Mouse (Mus musculus) urinary bladder, postnatal 25 days (tissue): Measurements from ENCODE around the gene Lcat.

ENCODE experiments used
- DNase-seq: peaks from one replicate; pipeline ENCODE4 v3.0.0; 2022; ENCODE audit warnings: low spot score

Lcat gene

DNA sequence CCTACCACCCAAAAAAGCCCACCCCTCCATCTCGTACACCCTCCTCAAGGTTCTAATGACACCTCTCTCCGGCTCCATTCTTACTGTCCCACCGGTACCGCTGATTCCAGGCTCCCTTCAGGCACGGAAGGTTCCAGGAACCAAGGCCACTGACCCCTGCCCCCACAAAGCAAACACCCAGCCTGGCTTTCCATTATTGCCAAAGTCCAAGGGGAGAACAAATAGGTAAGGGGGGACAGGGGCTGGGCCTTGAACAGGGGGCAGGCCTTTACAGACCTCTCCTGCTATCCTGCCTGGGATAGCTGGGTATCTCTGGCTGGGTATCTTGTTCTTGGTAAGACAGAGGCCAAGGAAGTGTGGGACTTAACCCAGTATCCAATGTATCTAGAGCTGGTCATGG, 640 bp downstream of the Lcat start:
- no peak for DNase-seq

DNA sequence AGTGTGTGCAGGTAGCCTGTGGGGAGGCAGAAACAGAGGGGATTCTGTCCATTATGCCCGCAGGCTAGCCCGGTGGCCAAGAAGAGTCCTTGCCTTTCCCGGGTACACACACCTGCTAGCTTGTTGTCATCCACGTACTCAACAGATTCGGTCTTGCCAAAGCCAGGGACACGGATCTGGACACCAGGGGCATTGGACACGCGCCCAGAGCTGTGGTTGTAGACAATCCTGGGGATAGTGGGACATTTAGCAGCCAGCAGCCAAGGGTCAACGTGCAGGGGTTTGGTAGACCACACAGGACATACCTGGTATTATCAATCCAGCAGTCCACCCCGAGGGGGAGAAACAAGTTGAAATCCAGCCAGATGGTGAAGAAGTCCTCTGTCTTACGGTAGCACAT, 1.2 kb downstream of the Lcat start:
- no peak for DNase-seq

DNA sequence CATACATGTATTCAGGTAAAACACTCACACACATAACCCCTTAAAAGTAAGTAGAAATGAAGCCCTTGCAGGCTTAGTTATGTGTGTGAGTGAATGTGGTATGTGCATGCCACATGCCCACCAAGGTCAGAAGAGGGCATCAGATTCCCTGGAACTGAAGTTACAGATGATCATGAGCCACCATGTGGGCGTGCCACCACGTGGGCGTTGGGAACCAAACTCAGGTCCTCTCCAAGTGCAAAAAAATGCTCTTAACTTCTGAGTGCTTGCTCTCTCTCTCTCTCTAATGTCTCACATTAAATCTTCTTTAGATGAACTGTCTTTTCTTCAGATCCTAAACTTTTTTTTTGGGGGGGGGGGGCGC, 4.9 kb downstream of the Lcat start, which contains the start of gene Psmb10:
Gene Psmb10 (minus strand): TSS at position 139 of the 364 bp plus-strand sequence.
- no peak for DNase-seq

DNA sequence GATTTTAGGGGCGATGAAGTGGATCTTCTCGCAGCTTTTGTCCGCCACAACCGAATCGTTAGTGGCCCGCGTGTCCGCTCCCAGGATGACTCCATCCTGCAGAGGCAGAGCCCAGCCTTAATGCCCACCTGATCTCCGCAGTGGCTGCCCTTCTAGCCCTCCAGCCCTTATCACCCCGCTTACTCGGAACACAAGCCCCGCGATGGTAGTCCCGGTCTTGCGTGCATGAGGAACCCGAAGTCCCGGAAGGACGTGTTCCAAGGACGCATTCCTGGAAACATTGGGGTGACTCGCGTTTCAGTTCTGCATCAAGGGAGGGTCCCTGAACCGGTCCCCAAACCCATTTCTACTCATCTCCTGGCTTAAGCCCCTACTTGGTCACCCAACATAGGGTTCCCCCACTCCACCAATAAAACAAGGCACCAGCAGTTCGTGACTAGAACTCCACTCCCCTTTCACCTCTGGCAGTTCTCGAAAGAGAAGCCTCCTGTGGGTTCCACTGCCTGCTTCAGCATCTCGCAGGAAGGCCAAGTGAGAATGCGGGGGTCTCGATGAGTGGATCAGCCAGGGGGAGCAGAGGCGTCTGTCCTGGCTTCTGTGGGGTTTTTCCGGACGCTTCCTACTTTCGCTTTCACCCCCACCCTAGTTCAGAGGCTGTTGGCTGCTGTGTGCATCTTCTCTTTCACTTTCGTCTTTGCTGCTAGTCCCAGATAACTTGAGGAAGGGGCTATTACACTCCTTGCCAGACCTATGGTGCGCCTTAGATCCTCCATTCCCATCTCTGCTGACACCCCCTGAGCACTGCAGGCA, 5.5 kb downstream of the Lcat start:
- peak; percentile 40 for DNase-seq

DNA sequence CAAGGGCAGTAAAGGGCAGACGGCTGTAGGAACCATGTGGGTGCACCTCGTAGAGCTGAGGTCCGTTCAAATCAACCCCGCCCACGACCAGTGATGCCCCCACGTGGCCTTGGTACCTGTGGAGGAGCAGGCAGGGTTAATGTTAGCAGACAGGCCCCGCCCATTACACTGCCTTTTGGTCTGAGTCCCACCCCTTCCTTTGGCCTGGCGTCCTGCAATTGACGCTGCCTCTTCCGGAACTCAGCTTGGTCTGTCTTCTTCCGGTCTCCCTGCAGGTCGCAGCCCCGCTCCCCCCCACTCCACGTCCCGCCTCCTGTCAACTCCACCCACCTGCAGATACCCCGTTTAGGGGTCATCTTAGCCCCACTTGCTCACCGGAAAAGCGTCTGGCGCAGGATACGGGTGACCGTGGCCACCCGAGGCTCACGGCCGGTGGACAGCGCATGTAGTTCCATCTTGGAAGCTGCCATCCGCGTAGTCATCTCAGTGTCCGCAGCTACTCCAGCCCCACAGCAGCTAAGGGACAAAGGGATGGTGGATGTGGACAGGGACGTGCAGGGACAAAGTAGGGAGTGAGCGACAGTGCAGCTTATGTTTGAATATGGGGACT, 6.2 kb downstream of the Lcat start:
- peak; percentile 75 for DNase-seq

DNA sequence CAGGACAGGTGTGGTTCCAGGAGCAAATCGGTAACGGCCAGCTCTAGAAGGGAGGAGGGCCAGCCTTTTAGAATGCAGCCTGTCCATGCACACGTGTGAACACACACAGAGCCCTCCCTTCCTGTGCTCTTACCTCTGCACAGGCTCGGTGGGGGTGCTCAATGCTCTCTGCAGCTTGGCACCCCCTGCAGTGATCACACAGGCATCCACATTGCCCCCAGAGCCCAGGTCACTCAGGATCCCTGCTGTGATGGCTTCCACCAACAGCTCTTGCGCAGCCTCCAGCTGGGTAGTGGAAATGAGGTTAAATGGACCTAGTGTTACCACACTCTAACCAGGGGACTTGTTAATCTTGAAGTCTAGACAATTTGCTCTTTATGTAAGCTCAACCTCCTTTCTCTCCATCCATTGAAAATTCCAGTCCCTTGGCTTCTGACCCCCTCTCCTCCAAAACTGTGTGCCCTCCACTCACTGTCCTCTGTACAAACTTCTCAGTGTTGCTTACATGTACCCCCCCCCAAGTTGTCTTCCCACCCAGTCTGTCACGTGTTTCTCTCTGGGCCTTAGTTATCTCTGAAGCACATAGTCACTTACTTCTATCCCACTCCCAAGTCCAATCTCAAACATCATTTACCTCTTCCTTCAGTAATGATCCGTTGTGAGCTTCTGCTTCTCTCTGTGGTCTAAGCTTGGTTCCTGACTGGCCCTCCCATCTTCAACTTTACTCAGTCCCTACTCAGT, 7.1 kb downstream of the Lcat start:
- no peak for DNase-seq

DNA sequence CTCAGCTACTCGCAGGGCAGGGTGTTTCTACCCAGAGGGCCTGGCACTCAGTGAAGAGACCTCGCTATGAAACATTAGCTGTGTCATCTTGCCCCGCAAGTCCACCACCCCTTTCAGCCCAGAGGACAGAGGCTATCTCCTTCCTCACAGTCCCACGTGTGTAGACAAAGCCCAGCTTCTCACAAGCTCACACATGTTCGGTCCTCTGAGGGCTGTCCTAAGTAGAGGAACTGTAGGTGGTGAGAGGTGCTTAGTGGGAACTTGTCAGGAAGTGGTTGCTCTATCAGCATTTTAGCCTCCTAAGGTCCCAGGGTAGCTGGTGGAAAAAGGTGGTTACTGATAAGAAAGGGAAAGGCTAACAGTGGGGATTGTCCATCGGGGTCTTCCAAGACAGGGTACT, 8.1 kb downstream of the Lcat start:
- no peak for DNase-seq

DNA sequence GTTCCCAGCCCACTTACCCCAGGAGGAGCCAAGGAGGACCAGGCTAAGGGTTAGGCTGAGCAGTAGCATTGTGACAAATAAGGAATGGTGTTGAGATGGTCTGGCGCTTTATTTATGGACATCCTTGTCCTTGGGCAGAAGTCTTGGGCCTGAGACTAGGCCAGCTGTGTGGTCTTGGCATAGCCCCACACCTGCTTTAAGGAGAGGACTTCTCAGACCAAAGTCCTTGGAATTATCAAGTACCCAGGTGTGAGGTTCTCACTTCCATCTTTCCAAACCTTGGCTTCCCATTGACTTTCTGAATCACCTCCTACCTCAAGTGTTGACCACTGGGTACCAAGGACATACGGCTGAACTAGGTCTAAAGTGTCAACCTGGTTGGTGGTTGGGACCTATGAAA, 9.4 kb downstream of the Lcat start, which contains the start of gene Ctrl:
Gene Ctrl (minus strand): TSS at position 101 of the 400 bp plus-strand sequence.
- no peak for DNase-seq

DNA sequence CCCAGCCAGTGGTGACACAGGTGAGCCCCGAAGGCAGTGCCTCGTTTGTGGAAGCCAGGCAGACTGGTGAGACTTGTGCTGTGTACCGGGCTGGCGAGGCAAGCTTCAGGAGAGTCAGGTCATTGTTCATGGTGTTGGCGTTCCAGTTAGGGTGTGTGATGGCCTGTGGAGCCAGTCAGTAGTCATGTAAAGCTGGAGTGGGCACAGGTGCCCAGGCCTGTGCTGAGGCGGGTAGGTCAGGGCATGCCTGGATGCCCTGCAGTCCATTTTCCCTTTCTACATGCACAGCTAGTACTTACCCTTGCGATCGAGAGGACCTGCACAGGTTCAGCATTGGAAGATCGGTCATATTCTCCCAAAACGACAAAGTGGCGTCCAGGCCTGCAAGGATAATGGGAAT, 10.7 kb downstream of the Lcat start:
- no peak for DNase-seq

DNA sequence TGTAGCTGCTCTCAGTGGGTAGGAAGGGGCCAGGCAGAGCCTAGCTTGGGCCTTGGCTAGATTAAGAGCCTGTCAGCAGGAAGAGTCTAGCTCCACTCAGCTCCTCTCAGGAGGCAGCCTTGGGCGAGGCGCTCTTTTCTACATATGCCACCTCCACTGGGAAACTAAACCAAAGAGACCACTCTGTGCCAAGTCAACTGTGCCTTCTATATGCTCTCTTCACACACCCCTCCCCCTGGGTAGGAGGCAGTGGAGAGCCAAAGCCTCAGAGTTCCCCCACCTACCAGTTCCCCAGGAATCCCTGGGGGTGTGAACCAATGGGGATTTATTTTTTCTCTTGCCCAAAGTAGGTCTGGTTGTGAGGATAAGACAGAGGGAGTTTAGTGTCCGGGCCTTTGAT, 11.9 kb downstream of the Lcat start:
- no peak for DNase-seq

DNA sequence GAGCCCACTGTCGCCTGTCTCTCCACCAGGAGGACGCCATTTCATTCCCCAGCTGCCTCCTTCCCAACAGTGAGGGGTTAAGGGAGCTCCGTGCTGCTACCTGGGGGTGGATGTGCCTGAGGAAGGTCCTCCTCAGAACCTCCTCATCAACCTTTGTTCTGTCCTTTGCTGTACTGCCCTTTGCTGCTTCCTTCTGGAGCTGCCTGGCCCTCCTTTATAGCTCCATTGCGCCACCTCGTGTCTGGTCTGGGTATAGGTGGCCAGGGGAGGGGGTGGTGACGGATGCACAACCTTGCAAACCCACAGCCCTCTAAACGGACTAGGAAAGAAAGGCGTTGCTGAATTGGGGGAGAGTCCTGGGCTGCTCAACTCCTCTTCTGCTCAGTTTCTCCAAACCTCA, 12.6 kb downstream of the Lcat start:
- peak; percentile 87 for DNase-seq

DNA sequence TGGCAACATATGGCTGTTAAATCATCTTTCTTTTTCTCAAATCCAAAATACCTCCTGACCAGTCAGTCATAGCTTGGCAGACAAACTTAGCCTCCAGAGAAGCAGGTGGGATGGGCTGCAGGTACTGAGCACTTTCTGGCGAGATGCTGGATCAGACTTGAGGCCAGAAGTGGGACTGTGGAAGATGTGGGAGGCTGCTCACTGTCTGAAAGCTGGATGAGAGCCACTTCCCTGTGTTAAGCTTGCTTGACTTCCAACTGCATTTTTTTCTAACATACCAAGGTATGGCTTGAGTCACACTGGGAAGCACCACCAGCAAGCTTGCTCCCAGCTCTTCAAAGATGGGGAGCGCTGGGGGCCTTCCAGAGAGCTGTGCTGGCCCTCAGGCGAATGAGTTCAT, 18.1 kb downstream of the Lcat start:
- DNase-seq, result no peak

DNA sequence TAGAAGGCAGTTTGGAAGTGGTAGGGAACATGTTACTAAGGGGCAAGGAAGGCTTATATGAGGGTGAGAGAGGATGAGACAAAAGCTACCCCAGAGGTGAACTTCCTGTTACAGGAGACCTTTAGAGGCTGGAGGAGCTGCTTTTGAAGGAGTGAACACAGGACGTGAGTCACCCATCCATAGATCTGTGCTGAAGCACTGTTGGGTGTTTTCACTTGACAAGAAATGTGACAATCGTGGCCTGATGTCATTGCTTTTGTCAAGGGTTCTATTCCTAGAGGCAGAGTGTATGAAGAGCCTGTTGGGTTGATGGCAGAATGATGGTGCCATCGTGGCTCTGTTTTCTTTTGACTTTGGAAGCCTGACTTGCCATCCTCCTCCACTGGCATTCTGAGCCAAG, 23.8 kb downstream of the Lcat start:
- no peak for DNase-seq

DNA sequence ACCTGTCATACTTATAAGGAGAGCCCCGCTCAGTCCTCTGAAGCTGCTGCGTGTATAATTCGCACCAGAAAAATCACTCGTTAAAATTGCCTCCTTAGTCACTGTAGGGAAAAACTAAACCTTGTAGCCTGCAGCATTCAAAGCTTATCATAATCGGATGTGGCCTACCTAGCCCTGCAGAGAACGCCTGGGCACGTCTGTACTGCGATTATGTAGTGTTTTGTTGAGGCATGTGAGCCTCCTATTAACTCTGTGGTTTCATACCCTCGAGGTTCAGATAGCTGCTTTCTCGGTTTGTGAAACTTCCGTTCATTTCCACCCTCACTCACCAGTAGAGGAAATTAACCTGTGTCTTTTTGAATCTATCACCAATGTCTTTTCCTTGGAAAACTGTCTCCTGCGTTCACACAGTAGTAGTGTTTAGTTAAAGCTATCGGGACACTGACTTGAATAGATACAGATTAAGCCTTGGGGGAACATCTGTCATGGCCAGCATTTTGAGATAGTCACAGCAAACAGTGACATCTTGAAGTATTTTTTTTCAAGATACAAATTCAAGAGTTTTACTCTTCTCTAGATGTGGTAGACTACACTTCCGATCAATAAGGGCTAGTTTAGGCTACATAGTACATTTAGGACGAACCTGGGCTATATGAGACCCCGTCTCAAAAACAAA, 42.1 kb downstream of the Lcat start:
- DNase-seq, result no peak

DNA sequence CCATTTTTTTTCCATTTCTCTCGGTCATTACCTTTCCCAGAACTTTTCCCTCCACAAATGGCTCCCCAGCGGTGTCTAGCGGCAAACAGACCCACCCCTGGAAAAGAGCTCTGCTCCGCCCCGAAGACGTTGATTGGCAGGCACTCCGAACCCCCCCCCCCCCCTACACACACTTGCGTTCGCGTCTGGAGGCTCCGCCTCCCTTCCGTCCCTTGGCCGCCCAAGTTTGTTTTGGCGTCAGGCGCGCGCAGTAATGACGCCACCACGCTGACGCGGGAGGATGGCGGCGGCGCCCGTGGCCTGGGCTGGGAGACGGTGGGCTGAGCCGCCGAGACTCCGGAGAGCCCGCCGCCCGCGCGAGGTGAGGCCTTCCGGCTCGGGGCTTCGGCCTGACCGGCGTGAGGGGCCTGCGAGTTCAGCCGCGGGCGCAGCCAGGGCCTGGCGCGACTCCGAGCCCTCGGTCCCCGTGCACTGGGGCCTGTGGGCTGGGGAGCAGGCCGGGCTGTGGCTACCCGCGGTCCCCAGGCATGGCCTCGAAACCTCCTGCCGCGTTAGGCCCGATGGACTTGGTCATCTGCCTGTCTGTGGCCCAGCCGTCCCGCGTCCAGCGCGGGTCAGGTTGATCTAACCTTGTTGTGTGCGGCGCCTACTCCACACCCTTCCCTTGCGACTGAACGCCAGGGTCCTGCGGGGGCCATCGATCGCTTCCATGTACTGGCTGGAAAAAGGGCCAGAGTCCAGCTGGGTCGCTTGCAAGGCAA, 42.8 kb downstream of the Lcat start, which contains the start of gene Pskh1:
Gene Pskh1 (plus strand): TSS at position 262 of the 761 bp plus-strand sequence.
- peak; percentile 92 for DNase-seq

DNA sequence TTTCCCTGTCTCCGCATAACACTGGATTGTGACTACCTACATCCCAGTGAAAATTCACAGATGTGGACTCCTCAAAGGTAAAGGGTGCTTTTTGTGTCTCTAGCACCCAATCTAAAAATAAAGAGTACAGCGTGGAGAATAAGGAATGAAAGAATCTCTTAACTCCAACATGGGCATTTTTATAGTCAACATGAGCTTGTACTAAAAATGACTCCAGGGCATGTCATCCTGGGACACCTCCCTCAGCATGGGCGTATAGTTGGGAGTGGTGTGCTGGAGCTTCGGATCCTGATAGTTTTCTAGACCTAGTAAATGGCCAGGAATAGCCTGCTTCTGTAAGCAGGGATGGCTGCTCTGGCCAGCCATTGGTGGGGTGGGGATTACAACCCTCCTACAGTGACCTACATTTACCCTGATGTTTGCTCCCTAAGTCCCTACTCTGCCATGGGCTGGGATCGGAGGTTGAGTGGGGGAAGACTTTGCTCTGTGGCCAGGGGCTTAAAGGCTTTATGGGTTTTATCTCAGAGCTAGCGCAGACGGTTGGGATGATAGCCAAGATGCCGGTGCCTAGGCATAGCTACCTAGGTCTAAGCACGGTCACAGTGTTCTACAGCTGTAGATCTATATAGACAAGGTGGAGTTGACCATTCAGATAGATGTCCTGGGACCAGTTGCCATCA, 45.2 kb downstream of the Lcat start:
- no peak for DNase-seq

DNA sequence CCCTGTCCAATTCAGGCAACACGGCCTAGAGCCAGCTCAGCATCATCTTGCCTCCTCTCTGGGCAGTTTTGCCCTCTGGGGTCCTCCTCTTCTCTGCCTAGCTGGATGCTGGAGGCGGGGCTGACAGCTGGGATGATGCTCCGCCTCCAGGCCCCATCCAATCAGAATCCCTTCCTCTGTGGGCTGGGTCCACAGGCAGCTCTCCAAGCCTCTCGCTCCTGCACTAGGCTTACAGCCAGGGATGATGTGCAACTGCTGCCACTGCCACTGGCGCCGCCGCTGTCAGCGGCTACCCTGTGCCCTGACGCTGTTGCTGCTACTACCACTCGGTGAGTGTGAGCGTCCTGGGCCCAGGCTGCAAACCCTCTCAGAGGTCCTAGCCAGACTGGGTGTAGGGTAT, 49.8 kb downstream of the Lcat start, which contains the start of gene Nrn1l:
Gene Nrn1l (plus strand): TSS at position 229 of the 400 bp plus-strand sequence.
- DNase-seq, result peak; percentile 39

DNA sequence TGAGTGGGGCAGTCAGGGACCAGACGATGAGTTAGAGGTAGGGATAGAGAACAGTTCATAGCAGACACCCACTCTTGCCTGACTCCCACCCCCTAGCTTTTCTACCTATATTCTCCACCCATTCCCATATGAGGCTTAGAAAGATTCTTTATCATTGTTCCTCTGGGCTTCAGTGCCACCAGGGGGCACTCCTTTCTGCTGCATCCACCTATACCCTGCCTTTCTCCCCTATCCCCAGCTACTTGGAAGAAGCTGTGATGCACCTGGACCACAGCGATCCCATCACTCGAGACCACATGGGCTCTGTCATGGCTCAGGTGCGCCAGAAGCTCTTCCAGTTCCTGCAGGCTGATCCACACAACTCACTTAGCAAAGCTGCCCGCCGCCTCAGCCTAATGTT, 50.8 kb downstream of the Lcat start:
- no peak for DNase-seq

DNA sequence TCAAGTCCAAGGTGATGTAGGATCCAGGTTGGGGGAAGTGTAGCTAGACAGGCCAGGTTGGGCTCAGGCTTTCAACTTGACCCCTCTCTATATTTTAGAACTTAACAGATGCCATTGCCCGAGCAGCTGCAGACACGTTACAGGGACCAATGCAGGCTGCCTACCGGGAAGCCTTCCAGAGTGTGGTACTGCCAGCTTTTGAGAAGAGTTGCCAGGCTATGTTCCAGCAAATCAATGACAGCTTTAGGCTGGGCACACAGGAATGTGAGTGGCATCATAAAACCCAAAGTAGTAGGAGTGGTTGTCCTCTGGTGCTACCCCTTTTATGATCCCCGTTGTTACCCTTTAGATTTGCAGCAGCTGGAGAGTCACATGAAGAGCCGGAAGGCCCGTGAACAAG, 52.3 kb downstream of the Lcat start:
- no peak for DNase-seq

DNA sequence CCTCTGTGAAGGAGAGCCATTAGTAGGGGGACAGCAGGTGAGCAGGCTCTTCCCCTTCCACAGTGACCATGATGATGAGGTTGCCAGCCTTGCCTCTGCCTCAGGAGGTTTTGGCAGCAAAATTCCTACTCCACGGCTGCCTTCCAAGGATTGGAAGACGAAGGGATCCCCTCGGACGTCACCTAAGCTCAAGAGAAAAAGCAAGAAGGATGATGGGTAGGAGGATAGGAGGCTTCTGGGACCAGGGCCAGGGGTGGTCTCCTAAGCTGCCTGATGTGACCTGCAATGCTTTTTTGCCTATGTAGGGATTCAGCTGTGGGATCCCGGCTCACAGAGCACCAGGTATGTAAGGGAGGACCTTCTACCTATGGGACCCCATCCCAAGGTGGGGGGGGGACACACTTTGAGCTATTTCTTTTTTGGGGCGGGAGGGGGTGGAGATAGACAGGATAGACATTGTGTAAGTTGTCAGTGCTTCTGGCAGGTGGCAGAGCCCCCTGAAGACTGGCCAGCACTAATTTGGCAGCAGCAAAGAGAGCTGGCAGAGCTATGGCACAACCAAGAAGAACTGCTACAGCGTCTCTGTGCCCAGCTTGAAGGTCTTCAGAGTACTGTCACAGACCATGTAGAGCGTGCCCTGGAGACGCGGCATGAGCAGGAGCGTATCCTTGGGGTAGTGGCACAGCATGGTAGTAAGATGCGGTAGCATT, 53.3 kb downstream of the Lcat start:
- DNase-seq, result no peak
